ENCODE assay signal across 9 mouse cellular contexts in the genomic region with DNA sequence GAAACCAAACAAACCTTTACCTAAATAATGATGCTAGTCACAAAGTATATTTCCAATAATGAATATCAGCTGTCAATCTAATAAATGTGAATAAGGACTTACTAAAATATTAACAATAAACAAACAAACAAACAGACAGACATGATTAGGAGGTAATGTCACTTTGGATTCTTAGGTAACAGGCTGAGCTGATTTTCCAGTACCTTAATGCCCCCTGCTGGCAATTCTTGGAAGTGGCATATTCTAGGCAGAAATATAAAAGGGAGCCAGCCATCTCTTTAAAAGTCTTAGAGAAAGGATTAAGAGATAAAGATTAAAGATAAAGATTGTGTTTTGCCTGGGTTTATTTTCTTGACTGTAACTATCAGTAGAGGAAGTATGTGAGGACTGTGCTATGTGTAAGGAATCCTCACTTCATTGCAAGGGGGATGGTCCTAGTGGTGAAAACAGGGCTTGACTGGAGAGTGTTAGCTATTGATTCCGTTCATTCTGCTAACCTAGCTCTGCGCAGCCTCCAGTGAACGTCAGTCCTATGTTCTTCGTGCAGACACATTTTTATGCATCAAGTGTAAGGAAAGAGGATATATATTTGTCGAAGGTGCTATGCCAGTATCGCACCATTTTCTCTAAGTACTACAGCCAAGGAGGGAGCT.
A peak's percentile ranks its signal among the peaks of the same experiment; 100 is the strongest.
DNase-seq lines count a peak whose midpoint lies in the region; ATAC-seq and TF ChIP-seq lines count a peak whose summit lies in the region.
"Had no signal": no experiment of that assay in that cellular context is flagged by ENCODE, and none has a peak within 500 bp of the region (broad histone marks: within the 10 kb centered on the region; RNA-seq: fewer than 3 reads in every experiment).

No protein-coding gene starts in this region.

- no peaks in the 10 kb centered on the region for H3K36me3 ChIP-seq in embryonic facial prominence, embryonic 14.5 days (ENCODE audit: control insufficient read depth, insufficient read depth, low read length)
- H3K36me3 ChIP-seq in hindbrain, postnatal 0 days (ENCODE audit: insufficient read depth, low read length): no peaks in the 10 kb centered on the region

- no peak overlapping the region for H3K9ac ChIP-seq in embryonic facial prominence, embryonic 14.5 days (ENCODE audit: low read depth, low read length)
- H3K9ac ChIP-seq in hindbrain, postnatal 0 days (replicated peaks; ENCODE audit: low read length): no peak overlapping the region

- no peaks in the 10 kb centered on the region for H3K27me3 ChIP-seq in embryonic facial prominence, embryonic 14.5 days (replicated peaks; ENCODE audit: control insufficient read depth, insufficient read depth, low read length)
- no peaks in the 10 kb centered on the region for H3K27me3 ChIP-seq in hindbrain, postnatal 0 days (ENCODE audit: insufficient read depth, low read length)
- H3K27me3 ChIP-seq: megakaryocyte, embryonic 14.5 days had no signal

- TF ChIP-seq POLR2A in brain, embryonic 14.5 days (IDR thresholded peaks at IDR 0.05; ENCODE audit: borderline replicate concordance, extremely low read depth, insufficient read depth, insufficient read length, poor library complexity, severe bottlenecking): no peak

- no peak for ATAC-seq in embryonic facial prominence, embryonic 14.5 days (ENCODE audit: low read depth)
- ATAC-seq in hindbrain, postnatal 0 days: peak; percentile 72

- H3K4me3 ChIP-seq in embryonic facial prominence, embryonic 14.5 days (ENCODE audit: low read depth, low read length): no peak overlapping the region
- no peak overlapping the region for H3K4me3 ChIP-seq in hindbrain, postnatal 0 days (ENCODE audit: low read length)
- H3K4me3 ChIP-seq: megakaryocyte, embryonic 14.5 days had no signal

- no peaks in the 10 kb centered on the region for H3K4me1 ChIP-seq in embryonic facial prominence, embryonic 14.5 days (ENCODE audit: control insufficient read depth, insufficient read depth, low read length)
- H3K4me1 ChIP-seq in hindbrain, postnatal 0 days (ENCODE audit: insufficient read depth, low read length): no peaks in the 10 kb centered on the region
- H3K4me1 ChIP-seq: megakaryocyte, embryonic 14.5 days had no signal

- TF ChIP-seq CTCF in brain, embryonic 14.5 days (IDR thresholded peaks at IDR 0.05; ENCODE audit: borderline replicate concordance, extremely low read depth, insufficient read depth, insufficient read length): peak; percentile 61
- TF ChIP-seq CTCF in hindbrain, postnatal 0 days (IDR thresholded peaks at IDR 0.05; ENCODE audit: low read depth): peak; percentile 84

- intact Hi-C loops in left cerebral cortex, postnatal 25 days (cut with DNase I): loop anchor here (5.0 kb wide), 1 partner anchor 849 kb away; no protein-coding TSS in a partner anchor

- WGBS in embryonic facial prominence, embryonic 14.5 days: 49% methylated on average over 6 of the region's 6 CpGs
- 45% methylated on average over 6 of the region's 6 CpGs for WGBS in hindbrain, postnatal 0 days

- no peaks in the 10 kb centered on the region for H3K9me3 ChIP-seq in embryonic facial prominence, embryonic 14.5 days (ENCODE audit: control insufficient read depth, low read length)
- no peaks in the 10 kb centered on the region for H3K9me3 ChIP-seq in hindbrain, postnatal 0 days (ENCODE audit: low read length)
- H3K9me3 ChIP-seq: megakaryocyte, embryonic 14.5 days had no signal

- H3K4me2 ChIP-seq in embryonic facial prominence, embryonic 14.5 days (ENCODE audit: low read depth, low read length): no peak overlapping the region
- H3K4me2 ChIP-seq in hindbrain, postnatal 0 days (ENCODE audit: low read depth, low read length): no peak overlapping the region

- peak; percentile 5 to 41 for DNase-seq in spleen, postnatal 10 days (ENCODE audit: low spot score in 2 of 2)
- no peak for DNase-seq in spleen, postnatal 14 days (ENCODE audit: low spot score in 2 of 2)
- DNase-seq in brain, embryonic 14.5 days (ENCODE audit: low read depth): peak; percentile 85
- DNase-seq in embryonic facial prominence, embryonic 14.5 days (ENCODE audit: low spot score): peak; percentile 49
- DNase-seq in hindbrain, postnatal 0 days (ENCODE audit: low spot score): peak; percentile 84
- DNase-seq in left cerebral cortex, postnatal 25 days (ENCODE audit: low spot score in 2 of 2): peak; percentile 73 to 85
- peak; percentile 30 for DNase-seq in neural tube, embryonic 10.5 days (ENCODE audit: extremely low spot score, low spot score)
- no peak for DNase-seq in T-cell, adult 2 months (ENCODE audit: low spot score)

- H3K27ac ChIP-seq in embryonic facial prominence, embryonic 14.5 days (replicated peaks; ENCODE audit: low read depth, low read length): no peak overlapping the region
- no peak overlapping the region for H3K27ac ChIP-seq in hindbrain, postnatal 0 days

Comparison
In these comparisons a context has a peak if more than half of its experiments do, and no peak if none do; other contexts are left out.
1. DNase-seq: peak in spleen, postnatal 10 days (2 of 2), brain, embryonic 14.5 days (single experiment), embryonic facial prominence, embryonic 14.5 days (single experiment), hindbrain, postnatal 0 days (single experiment), left cerebral cortex, postnatal 25 days (2 of 2) and neural tube, embryonic 10.5 days (single experiment); none in spleen, postnatal 14 days (0 of 2) and T-cell, adult 2 months (single experiment).